Mouse (Mus musculus) layer of hippocampus, postnatal 14 days (tissue): ENCODE data around the gene Capzb. TPM values are rescaled to one million over a fixed set of nuclear protein-coding genes. Genes with fewer than 3 reads are reported as not detected.

ENCODE experiments used
- DNase-seq, 2 experiments: peaks; one replicate each; pipeline ENCODE4 v3.0.0; 2021 to 2022; ENCODE audit warnings: low spot score in 2 of 2, mixed read lengths in 1 of 2
- total RNA-seq, 2 experiments: library from RNA; stranded (reverse); gene quantifications; 2 replicates each; pipeline ENCODE4 v1.2.3; 2021

The Capzb gene
- total RNA-seq, 2 experiments from 2014 or later = 406 to 431 TPM

- no peak for DNase-seq
Observed at GRCm38 (mm10) chr4:139179218-139179617, 13.5 kb upstream of the Capzb start.

- no peak for DNase-seq
Observed at GRCm38 (mm10) chr4:139179731-139180625, 12.7 kb upstream of the Capzb start.

GRCm38 (mm10) chr4:139182511-139182910, 10.2 kb upstream of the Capzb start:
- no peak for DNase-seq

- DNase-seq = no peak
Observed at GRCm38 (mm10) chr4:139185766-139186442, 6.8 kb upstream of the Capzb start.

GRCm38 (mm10) chr4:139187930-139188329, 4.8 kb upstream of the Capzb start:
- DNase-seq = no peak

GRCm38 (mm10) chr4:139191605-139192498, 847 bp upstream of the Capzb start:
- DNase-seq = no peak

GRCm38 (mm10) chr4:139193176-139194093, 736 bp downstream of the Capzb start:
- no peak for DNase-seq

- no peak for DNase-seq
Observed at GRCm38 (mm10) chr4:139195101-139195500, 2.4 kb downstream of the Capzb start.

- DNase-seq = no peak
Observed at GRCm38 (mm10) chr4:139196464-139196863, 3.8 kb downstream of the Capzb start.

GRCm38 (mm10) chr4:139196949-139197348, 4.2 kb downstream of the Capzb start:
- no peak for DNase-seq

- DNase-seq = no peak
Observed at GRCm38 (mm10) chr4:139197453-139197852, 4.8 kb downstream of the Capzb start.

GRCm38 (mm10) chr4:139198004-139198689, 5.4 kb downstream of the Capzb start:
- DNase-seq = no peak

- no peak for DNase-seq
Observed at GRCm38 (mm10) chr4:139199126-139199525, 6.4 kb downstream of the Capzb start.

GRCm38 (mm10) chr4:139199703-139200340, 7.1 kb downstream of the Capzb start:
- no peak for DNase-seq

- DNase-seq = no peak
Observed at GRCm38 (mm10) chr4:139200946-139201345, 8.2 kb downstream of the Capzb start.

GRCm38 (mm10) chr4:139202556-139202955, 9.9 kb downstream of the Capzb start:
- DNase-seq = no peak

- no peak for DNase-seq
Observed at GRCm38 (mm10) chr4:139203381-139203780, 10.7 kb downstream of the Capzb start.

- no peak for DNase-seq
Observed at GRCm38 (mm10) chr4:139205842-139206241, 13.1 kb downstream of the Capzb start.
